Mouse (Mus musculus) gastrocnemius, adult 2 months (tissue): Measurements from ENCODE around the gene Cradd. TPM values are rescaled to one million over a fixed set of nuclear protein-coding genes. Genes with fewer than 3 reads are reported as not detected.

Experiments
- DNase-seq: peaks from one replicate; pipeline ENCODE4 v3.0.0; 2022
- H3K27ac ChIP-seq: fragments of 200-600 bp; 2 replicates; pipeline ENCODE4 v1.8.1; 2022; ENCODE audit warnings: mild to moderate bottlenecking
- H3K4me3 ChIP-seq: fragments of 200-600 bp; 2 replicates; pipeline ENCODE4 v1.8.1; 2022; ENCODE audit warnings: mild to moderate bottlenecking, moderate library complexity
- CTCF ChIP-seq: fragments of 200-600 bp; IDR thresholded peaks from 2 replicates; pipeline ENCODE4 v1.8.1; 2022; ENCODE audit warnings: antibody characterized with exemption, mild to moderate bottlenecking, moderate library complexity
- intact Hi-C: fragments of 180-260 bp; cut with DNase I; formaldehyde crosslinking; loops from one replicate; pipeline ENCODE4 v1.15.1; 2025
- total RNA-seq, 2 experiments: library from RNA; stranded (reverse); gene quantifications; 2 replicates each; pipeline ENCODE4 v1.2.3; 2021

The Cradd gene
- total RNA-seq, 2 experiments from 2014 or later, result 8.6 to 9.8 TPM

DNA sequence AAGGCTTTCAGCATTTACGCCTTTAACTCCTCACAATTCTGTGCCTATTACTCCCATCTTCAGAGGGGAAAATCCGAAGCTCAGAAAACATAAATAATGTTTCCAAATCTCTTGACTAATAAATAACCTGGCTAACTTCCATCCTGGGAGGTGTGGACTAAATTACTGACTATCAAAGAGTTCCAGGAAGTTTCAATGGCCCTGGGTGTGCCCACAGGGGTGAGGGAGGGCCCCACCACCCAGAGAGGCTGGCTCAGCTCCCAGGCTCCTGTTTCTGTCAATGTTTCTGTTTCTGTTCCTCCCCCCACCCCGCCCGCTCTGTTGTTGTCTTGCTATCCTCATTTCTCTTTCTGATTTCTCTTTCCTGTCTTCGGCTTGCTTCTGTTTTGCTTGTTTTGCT lies 177.4 kb downstream of the Cradd start:
- peak; percentile 61 for DNase-seq
- intact Hi-C loops, result no loop called here
- H3K4me3 ChIP-seq, result no peak overlapping the region
- H3K27ac ChIP-seq, result peak overlapping the region; percentile 54
- TF ChIP-seq CTCF, result no peak

DNA sequence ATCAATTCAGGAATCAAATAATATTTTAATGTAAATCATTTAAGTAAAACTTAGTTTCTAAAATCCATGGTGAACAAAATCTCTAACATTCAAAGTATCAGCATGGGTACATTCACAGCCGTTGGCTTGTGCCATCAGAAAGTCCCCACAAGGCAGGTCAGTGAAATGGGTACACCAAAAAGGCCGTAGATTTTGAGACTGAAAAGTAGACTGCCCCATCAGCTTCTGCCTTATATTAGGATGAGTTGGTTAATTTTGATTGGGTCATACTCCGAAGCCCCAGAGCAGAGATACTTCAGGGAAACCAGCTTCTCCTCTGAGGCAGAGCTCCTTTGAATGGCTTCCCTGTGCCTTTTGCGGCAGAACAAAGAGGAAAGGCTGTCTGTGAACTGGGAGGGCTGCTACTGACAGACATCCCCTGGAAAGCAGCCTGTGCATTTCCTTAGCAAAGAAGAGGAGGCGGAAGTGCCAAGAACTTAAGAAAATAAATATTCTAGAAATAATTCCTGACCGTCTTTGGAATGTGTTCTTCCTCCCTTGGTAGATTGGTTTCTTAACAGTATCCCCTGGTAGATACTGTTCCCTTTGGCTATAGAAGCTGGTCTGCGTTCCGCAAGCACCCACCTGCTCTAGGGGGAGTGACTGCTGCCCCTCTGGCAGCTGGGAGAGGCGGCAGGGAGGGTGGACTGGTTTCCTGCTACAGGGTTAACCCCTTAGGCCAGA lies 178.6 kb downstream of the Cradd start:
- intact Hi-C loops, result no loop called here
- no peak for DNase-seq
- Histone ChIP-seq H3K4me3 (peak overlapping the region; percentile 39), H3K27ac (peak overlapping the region; percentile 51)
- no peak for TF ChIP-seq CTCF

DNA sequence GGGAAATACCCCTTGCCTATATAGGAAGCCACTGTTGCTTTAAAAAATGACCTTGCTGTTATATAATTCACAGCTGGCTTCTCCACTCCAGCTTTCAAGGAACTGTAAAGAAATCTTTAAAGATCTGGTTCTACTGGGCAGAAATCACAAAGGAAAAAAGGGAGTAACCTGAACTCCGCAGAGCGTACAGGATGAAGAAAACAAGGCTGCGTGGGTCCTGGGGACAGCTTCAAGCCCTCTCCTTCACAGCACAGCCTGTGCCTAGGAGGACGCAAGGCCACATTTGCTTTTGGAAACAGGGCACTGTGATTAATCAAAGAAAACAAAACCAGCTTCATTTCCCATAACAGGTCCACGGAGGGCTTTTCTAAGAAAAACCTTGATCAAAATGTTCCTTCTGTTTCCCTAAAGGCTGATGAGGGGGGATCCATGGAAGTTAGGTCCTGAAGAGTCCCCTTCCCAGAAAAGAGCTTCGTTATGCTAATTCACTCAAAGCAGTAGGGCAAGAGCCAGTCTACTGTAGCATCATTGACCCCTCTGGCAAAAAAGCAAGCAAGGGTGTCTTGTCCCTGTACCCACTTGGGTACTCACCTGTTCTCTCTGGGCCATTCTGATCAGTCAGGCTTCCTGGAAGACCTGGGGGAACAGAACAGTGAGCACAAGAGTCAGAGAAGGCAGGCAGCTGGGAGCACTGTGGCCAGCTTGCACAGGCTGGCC lies 179.4 kb downstream of the Cradd start:
- no peak for DNase-seq
- intact Hi-C loops, result no loop called here
- Histone ChIP-seq H3K4me3 (no peak overlapping the region), H3K27ac (0 out of 2 replicates have a peak overlapping the region, but pooled peaks have one; percentile 8)
- TF ChIP-seq CTCF, result no peak

DNA sequence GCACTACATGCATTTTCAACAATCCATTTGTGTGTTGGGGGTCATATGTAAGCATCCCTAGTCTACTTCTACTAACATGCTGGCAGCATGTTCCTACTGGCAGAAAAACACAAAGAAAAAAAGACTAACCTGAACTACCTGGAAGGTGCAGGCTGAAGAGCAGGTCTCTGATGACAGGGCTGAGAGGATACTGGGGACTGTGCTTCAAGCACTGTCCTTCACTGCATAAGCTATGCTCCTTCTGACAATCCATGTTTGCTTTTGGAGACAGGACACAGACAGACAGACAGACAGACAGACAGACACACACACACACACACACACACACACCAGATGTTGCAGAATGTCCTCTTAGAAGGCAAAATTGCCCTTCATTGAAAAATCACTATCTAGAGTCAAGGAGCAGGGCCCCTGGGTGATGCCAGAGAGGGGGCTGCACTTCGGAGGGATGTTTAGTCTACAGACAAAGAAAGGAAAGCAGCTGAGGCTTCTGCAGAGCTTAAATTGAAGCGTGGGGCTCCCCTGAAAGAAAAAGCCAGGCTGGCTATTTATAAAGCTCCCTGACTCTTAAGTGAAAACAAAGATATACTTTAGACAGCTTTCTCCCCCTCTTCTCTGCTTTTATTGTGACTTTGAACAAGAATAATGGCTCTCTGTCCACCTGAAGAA lies 180.4 kb downstream of the Cradd start:
- no peak for DNase-seq
- H3K4me3 ChIP-seq, result peak overlapping the region; percentile 43
- intact Hi-C loops, result no loop called here
- peak overlapping the region; percentile 87 for H3K27ac ChIP-seq
- no peak for TF ChIP-seq CTCF

DNA sequence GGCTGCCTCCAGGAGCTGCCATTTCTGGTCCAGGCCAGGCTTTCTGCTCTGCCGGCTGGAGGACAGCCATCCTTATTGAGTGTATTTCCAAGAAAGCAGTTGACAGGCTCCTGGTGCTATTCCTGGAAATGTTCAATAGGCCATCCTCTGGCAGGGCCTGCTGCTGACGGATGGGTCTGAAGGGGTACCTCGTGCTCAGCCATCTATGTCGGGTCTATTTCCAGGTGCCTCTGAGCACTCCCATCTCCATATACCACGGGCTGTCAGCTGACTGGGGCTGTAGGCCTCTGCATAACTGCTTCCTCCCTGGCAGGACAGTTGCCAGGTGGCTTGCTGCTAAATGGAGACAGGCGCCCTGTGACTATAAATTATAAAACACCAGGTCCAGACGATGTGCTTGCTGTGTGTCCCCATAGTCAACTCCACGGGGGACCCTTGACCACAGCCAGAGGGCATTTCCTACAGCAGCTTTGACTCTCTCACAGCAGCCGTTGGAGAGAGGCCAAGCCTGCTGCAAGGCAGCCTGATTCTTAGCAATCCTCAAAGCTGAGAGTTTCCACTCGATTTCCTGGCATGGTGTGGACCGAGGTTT lies 181.0 kb downstream of the Cradd start:
- H3K4me3 ChIP-seq, result peak overlapping the region; percentile 43
- intact Hi-C loops, result no loop called here
- TF ChIP-seq CTCF, result no peak
- peak overlapping the region; percentile 87 for H3K27ac ChIP-seq
- DNase-seq, result peak; percentile 91

DNA sequence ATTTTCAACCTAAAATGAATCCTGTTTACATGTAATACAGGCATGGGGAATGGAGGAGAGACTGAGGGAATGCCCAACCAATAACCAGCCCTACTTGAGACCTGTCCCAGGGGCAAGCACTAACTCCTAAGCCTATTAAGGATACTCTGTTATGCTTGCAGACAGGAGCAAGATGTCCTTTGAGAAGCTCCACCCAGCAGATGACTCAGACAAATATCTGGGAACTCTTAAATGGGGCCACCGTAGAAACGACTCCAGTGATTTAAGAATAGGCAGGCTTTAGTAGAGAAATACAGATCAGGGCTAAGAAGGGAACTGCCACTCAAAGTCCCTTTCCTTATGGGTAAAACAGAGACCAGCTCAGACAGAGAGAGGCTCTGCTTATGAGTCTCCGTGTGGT lies 182.9 kb downstream of the Cradd start:
- Histone ChIP-seq H3K4me3 (no peak overlapping the region), H3K27ac (peak overlapping the region; percentile 87)
- intact Hi-C loops, result loop anchor here (1.0 to 2.0 kb wide), 4 partner anchors 118 to 276 kb away; partner anchors contain the start of gene Socs2

DNA sequence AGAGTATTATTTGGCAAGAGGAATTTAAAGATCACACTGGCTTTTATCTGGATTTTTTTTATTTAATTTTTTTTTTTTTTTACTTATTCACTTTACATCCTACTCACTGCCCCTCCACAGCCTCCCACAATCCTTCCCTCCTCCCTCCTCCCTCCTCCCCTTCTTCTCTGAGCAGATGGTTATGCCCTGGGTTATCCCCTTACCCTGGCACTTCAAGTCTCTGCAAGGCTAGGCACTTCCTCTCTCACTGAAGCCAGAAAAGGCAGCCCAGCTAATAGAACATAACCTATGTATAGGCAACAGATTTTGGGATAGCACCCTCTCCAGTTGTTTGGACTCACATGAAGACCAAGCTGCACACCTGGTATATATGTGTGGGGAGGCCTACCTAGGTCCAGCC lies 183.7 kb downstream of the Cradd start:
- peak overlapping the region; percentile 87 for H3K27ac ChIP-seq
- no peak for TF ChIP-seq CTCF
- intact Hi-C loops, result loop anchor here (2.0 kb wide), 3 partner anchors 119 to 277 kb away; partner anchors contain the start of gene Socs2
- DNase-seq, result no peak
- peak overlapping the region; percentile 41; the same call in 1 of the 2 replicates for H3K4me3 ChIP-seq

More for the DNA sequence above, 182.9 kb downstream of the Cradd start:
- DNase-seq, result no peak
- TF ChIP-seq CTCF, result no peak

DNA sequence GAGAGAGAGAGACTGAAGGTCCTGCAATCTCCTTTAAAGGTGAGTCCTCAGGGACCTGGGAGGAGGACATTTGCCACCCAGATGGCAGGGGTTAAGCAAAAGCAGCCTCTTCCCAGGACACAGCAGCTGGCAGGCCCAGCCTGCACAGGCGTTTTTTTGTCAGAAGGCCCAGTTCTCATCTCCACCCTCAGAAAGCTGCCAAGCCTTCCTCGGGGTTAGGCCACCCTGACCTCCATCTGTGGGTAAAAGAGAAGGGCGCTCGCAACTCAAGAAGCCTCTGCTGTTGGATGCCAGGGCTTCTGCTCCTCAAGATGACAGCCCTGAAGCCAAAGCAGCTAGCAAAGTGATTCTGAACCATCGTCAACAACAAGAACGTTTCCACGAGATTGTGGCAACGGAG lies 184.3 kb downstream of the Cradd start:
- peak; percentile 88 for DNase-seq
- peak overlapping the region; percentile 41 for H3K4me3 ChIP-seq
- TF ChIP-seq CTCF, result no peak
- intact Hi-C loops, result loop anchor here (2.0 kb wide), 3 partner anchors 119 to 277 kb away; partner anchors contain the start of gene Socs2
- H3K27ac ChIP-seq, result peak overlapping the region; percentile 87

DNA sequence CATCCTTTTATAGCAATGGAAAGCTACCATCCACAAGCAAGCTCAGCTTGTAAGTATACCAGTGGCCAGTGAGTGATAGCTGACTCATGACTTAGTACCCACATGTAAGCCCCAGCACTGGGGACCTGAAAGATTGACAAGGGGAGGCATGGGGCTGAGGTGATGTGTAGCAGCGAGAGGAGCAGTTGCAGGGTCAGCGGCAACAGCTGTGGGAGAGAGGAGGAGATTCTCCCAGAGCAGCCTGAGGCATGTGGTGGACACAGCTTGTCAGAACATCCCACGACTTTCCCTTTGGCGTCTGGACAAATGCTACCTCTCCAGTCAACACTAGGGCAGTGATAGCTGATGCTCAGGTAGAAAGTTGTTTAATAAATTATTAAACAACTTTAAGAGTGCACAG lies 190.9 kb downstream of the Cradd start:
- DNase-seq, result no peak
- intact Hi-C loops, result no loop called here

More for the DNA sequence above, 190.9 kb downstream of the Cradd start:
- TF ChIP-seq CTCF, result no peak
- H3K27ac ChIP-seq, result no peak overlapping the region
- no peak overlapping the region for H3K4me3 ChIP-seq

Other genes with a start within 250 kb of the Cradd start
- gene Socs2, start 93.0 kb upstream of the Cradd start, total RNA-seq, result 10 to 100 TPM; 18.0 to 26.9 TPM
- gene Mrpl42, start 177.8 kb upstream of the Cradd start, total RNA-seq, result 100 to 1,000 TPM; 307 to 392 TPM
- gene Ube2n, start 191.0 kb upstream of the Cradd start, total RNA-seq, result 10 to 100 TPM; 71.3 to 75.6 TPM
- 100 to 1,000 TPM; 182 to 332 TPM for gene Nudt4, start 240.0 kb upstream of the Cradd start, total RNA-seq